Mouse (Mus musculus): ENCODE measurements around the gene Hadha.

- TF ChIP-seq POLR2A (IDR thresholded peaks at IDR 0.05; ENCODE audit: insufficient read length, low read depth) (no peak), USF1 (IDR thresholded peaks at IDR 0.05; ENCODE audit: low read depth) (no peak), CEBPB (IDR thresholded peaks at IDR 0.05; ENCODE audit: insufficient read depth, poor library complexity, severe bottlenecking) (no peak), POLR2AphosphoS2 (IDR thresholded peaks at IDR 0.05; ENCODE audit: insufficient read length, low read depth) (no peak), REST (IDR thresholded peaks at IDR 0.05; ENCODE audit: insufficient read depth, insufficient read length) (no peak), MAX (IDR thresholded peaks at IDR 0.05; ENCODE audit: low read depth) (no peak), E2F4 (IDR thresholded peaks at IDR 0.05; ENCODE audit: insufficient read depth) (no peak), MYOD1 (IDR thresholded peaks at IDR 0.05; ENCODE audit: control insufficient read depth in 1 of 3, insufficient read length in 2 of 3, low read depth in 2 of 3) (no peak)
These were observed 47.8 kb downstream of the Hadha start for GRCm38 (mm10) chr5:30107186-30107585.

Data from myocyte (in vitro differentiated cells).